Mouse (Mus musculus) embryo, embryonic 10 days (tissue): ENCODE data around the gene Pyy.
A peak's percentile ranks its signal among the peaks of the same experiment; 100 is the strongest.

Source experiments
- DNase-seq: peaks from one replicate; pipeline ENCODE4 v3.0.0-alpha.2; 2015; ENCODE audit warnings: low spot score

Pyy gene

DNA sequence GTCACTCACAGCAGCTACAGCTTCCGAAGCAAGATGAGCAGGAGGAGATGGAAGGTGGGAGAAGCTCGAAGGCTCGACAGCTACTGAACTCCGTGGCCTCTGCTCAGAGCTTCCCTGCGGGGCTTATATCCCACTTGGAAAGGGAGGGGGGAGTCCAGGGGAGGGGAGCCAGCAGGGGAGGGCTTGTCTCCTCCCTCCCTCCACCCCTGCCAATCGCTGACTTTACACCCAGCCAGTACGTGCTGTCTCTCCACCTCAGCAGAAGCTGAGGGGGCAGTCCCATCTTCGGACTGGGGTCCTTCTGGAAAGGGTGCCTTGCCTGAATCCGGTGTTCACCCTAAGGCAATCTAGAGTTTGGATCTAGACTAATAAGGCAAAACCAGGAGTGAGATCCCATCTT lies at the start of gene Pyy:
Gene Pyy, minus strand, starts transcription at position 101 of the 400 bp plus-strand sequence.
- DNase-seq: no peak

- DNase-seq: no peak
These were observed 49.1 kb upstream of the Pyy start for GRCm38 (mm10) chr11:102156786-102157089.

DNA sequence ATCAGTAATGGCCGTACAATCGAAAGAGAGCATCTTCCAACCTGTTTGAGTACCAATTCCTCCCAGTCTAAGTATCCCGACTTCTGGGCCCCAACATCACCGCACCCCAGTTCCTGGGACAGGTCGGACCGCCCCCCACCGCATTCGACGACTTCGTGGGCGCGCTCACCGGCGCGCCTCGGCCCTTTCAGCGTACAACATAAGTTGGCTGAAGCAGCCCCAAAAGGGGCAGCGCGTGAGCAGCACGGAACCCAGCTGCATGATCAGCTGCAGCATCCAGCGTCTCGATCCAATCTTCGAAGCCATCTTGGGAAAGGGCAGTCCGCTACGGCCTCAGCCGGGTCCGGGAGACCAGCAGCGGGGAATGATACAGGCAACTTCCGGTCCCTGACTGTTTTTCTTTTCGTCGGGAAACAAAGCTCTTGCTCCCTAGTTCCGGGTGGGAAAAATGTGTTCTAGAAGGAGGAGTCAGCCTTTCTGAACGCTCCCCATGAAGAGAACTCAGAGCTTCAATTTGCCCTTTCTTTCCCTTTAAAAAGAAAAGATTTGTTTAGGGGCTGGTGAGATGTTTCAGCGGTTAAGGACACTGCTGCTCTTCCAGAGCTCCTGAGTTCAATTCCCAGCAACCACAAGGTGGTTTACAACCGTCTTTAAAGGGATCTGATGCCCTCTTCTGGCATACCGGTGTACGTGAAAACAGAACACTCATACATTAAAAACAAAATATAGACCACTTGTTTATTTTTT lies 48.6 kb upstream of the Pyy start, which contains the start of gene Tmem101:
Gene Tmem101, minus strand, starts transcription at position 366 of the 747 bp plus-strand sequence.
- DNase-seq: peak; percentile 95

DNA sequence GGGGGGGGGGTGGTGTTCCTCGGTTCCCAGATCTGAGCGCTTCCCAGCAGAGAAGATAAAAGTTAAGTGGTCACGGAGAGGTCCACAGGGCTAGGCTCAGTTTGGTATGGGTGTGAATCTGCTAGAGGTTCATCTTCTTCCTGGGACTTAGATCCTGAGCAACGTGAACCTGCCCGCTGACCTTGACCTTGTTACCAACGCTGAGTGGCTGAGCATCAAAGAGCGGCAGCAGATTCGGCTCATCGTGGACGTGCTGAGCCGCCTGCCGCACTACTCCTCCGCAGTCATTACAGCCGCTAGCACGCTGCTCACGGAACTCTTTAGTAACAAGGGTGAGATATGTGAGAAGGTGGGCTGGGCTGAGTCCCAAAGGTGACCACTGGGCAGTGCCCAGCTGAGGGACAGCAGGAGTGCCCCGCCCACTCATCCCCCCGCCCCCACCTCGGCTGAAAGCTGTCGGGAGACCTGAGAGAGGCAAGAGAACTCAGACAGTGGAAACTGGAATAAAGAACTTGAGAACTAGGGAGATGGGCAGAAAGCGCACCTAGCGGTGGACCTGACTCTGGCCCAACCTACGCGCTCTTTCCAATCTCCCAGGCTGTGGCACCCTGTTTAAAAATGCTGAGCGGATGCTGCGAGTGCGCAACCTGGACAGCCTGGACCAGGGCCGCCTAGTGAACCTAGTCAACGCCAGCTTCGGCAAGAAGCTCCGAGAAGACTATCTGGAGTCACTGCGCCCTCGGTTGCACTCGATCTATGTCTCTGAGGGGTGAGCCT lies 39.8 kb upstream of the Pyy start:
- DNase-seq: peak; percentile 35

- DNase-seq: peak; percentile 11
These were observed 38.9 kb upstream of the Pyy start for GRCm38 (mm10) chr11:102146531-102146930.

- DNase-seq: peak; percentile 41
These were observed 38.4 kb upstream of the Pyy start for GRCm38 (mm10) chr11:102146005-102146404.

- peak; percentile 9 for DNase-seq
These were observed 37.9 kb upstream of the Pyy start, which contains the start of gene Nags for GRCm38 (mm10) chr11:102145471-102146001. Nags (plus strand) TSS chr11:102145513.

GRCm38 (mm10) chr11:102144957-102145470 lies 37.4 kb upstream of the Pyy start:
- peak; percentile 15 for DNase-seq

- DNase-seq: no peak
These were observed 34.7 kb upstream of the Pyy start for GRCm38 (mm10) chr11:102142355-102142754.

DNA sequence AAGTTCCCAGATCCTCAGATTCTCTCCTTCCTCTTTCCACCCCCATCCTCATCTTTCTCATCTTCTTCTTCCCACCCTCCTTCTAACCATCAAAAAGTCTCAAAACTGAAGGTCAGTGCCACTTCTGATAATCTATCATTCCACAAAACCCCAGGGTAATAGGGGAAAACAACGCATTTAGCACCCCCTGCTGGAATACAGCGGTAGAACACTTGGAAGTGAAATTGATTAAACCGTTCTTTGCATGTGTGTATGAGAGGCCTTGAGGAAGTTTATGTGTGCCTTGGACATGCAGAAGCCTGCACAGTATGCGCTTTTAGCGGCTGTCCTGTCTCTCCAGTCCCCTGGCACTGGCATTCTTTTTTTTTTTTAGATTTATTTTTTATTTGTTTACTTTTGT lies 32.9 kb upstream of the Pyy start:
- DNase-seq: peak; percentile 81

- peak; percentile 90 for DNase-seq
These were observed 30.8 kb upstream of the Pyy start for GRCm38 (mm10) chr11:102138447-102138740.

- no peak for DNase-seq
These were observed 30.2 kb upstream of the Pyy start for GRCm38 (mm10) chr11:102137625-102138446.

DNA sequence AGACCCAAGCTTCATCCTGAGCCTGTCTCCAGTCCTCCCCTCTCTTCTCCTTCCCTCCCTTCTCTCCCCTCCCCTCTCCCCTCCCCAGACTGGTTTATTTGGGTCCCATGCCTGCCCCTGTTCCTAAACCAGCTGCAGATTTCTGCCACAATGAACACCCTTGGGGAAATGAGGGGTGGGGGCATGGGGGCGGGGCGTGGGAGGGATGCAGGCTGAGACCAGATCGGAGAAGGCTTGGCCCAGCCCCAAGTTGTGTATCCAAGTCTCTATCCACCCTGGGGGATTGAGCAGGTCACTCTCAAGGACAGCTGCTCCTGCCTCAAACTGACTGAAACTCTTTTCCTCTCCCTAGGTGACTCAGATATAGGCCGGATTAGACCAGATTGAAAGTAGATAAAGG lies 26.9 kb upstream of the Pyy start:
- no peak for DNase-seq

DNA sequence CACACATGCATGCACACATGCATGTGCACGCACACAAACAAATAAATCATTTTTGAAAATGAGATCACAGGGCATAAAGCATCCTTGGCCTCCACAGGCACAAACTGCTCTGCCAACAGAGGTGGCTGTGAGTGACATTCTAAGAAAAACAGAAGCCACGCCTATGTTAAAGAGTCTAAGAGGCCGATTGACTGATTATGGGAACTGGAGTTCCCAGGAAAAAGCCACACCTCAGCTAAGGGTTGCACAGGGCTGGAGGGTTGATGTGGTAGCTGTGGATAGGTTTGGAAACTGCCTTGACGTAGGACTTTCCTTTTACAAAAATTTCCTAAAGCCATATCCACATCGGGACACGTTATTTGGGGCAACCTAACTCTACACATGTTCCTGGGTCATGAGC lies 9.8 kb upstream of the Pyy start:
- no peak for DNase-seq

- DNase-seq: no peak
These were observed 8.6 kb upstream of the Pyy start for GRCm38 (mm10) chr11:102116241-102116640.

DNA sequence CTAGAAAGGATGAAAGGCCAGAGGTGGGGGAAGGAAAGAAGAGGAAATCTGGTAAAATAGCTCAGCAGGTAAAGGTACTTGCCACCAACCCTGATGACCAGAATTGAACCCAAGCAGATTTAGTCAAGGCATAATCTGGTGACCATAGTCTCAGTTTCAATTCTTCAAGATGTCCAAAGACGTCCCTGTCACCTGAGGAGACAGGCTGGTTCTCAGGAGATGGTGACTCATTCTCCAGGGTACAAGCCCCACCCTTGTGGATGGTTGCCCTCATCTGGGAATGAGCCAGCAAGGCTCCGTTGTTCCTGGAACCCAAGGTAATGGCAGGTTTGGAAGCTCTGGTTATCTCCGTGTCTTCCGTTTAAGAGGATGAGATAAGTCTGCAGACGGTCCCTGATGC lies 3.9 kb upstream of the Pyy start:
- no peak for DNase-seq

DNA sequence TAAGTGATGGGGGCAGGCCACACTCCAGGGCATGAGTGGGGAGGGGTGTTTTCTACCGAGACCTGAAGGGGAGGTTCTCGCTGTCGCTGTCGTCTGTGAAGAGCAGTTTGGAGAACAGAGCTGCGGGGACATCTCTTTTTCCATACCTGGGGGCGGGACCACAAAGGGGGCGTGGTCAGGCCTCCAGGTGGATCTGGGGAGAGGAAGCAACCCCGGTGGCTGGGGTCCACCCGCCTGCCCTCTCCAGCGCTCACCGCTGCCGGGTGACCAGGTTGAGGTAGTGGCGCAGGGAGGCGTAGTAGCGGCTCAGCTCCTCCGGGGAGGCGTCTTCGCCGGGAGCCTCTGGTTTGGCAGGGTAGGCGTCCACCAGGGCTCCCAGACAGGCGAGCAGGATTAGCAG lies 721 bp downstream of the Pyy start:
- DNase-seq: no peak

GRCm38 (mm10) chr11:102102485-102103258 lies 5.0 kb downstream of the Pyy start:
- DNase-seq: peak; percentile 74

DNA sequence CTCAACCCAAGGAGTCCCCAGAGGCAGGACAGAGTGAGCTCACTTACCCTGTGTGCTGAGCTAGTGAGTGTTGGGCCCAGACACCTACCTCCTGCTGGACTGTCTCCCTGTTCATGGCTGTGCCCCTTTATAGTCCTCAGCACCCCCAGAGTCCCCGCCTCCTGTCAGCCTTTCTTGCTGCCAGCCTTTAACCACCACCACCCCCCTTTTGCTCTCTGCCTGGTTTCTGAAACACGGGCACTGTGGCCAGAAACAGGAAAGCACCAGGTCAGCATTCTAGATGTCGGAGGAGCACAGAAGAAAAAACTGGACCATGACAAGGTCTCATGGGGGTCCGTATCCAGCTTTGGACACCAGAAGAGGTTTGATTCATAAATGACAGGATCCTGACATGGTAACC lies 6.4 kb downstream of the Pyy start, which contains the start of gene Ppy:
Gene Ppy, minus strand, starts transcription at position 101 of the 400 bp plus-strand sequence.
- DNase-seq: no peak

DNA sequence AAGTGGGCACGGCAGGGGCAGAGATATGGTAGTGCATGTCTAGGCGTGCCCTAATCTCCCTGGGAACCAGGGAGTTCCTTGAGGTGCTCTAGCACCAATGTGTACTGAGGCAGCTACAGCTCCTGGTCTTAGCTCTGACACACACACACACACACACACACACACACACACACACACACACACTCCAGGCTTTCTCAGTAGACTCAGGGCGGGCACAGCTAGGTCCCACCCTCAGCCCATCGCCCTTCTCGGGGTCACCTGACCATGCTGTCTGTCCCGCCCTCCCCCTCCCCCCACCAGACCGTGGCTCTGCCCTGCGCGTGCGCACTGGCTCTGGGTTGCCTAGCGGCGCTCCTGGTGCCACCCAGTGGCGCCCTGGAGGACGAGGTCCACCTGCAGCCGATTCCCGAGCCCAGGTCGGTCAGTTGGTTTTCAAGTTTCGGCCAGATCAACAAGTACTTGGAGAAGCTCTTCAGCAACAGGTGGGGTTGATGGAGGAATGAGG lies 10.7 kb downstream of the Pyy start:
- peak; percentile 92 for DNase-seq

- no peak for DNase-seq
These were observed 11.2 kb downstream of the Pyy start for GRCm38 (mm10) chr11:102096446-102096845.
